Mouse (Mus musculus): ENCODE results near the gene Fam196b.

GRCm38 (mm10) chr11:34398555-34398954, 83.9 kb downstream of the Fam196b start:
- TF ChIP-seq CTCF (IDR thresholded peaks at IDR 0.05; ENCODE audit: borderline replicate concordance, extremely low read depth, insufficient read depth, insufficient read length) (no peak), POLR2A (IDR thresholded peaks at IDR 0.05; ENCODE audit: borderline replicate concordance, extremely low read depth, insufficient read depth, insufficient read length, poor library complexity, severe bottlenecking) (no peak)
